Mouse (Mus musculus) ES-Bruce4 (cell line): ENCODE results near the gene Clstn2. TPM values are rescaled to one million over a fixed set of nuclear protein-coding genes. Genes with fewer than 3 reads are reported as not detected.

Source experiments
- H3K27ac ChIP-seq: 2 replicates; pipeline ENCODE4 v1.5.1; 2012; ENCODE audit warnings: low read length, inconsistent platforms; ENCODE audit not compliant: insufficient read depth
- H3K27me3 ChIP-seq: 2 replicates; pipeline ENCODE4 v1.6.1; 2012; ENCODE audit warnings: mild to moderate bottlenecking, low read length, inconsistent platforms; ENCODE audit not compliant: control insufficient read depth, poor library complexity, insufficient read depth, severe bottlenecking
- H3K36me3 ChIP-seq: 2 replicates; pipeline ENCODE4 v1.6.1; 2012; ENCODE audit warnings: inconsistent platforms, mild to moderate bottlenecking, low read length, moderate library complexity; ENCODE audit not compliant: control insufficient read depth, poor library complexity, insufficient read depth, severe bottlenecking
- H3K4me1 ChIP-seq: one replicate; pipeline ENCODE4 v1.8.1; 2011; ENCODE audit warnings: low read length; ENCODE audit not compliant: control insufficient read depth, insufficient read depth
- H3K4me3 ChIP-seq: 2 replicates; pipeline ENCODE4 v1.5.1; 2011; ENCODE audit warnings: low read depth, mild to moderate bottlenecking, low read length
- H3K9ac ChIP-seq: 2 replicates; pipeline ENCODE4 v1.6.1; 2012; ENCODE audit warnings: low read depth, mild to moderate bottlenecking, inconsistent platforms; ENCODE audit not compliant: poor library complexity, severe bottlenecking
- H3K9me3 ChIP-seq: replicated peaks from 2 replicates; pipeline ENCODE4 v1.6.1; 2012; ENCODE audit warnings: mild to moderate bottlenecking, low read length, inconsistent platforms; ENCODE audit not compliant: control insufficient read depth, poor library complexity, insufficient read depth, severe bottlenecking
- CTCF ChIP-seq: IDR thresholded peaks from one replicate; pipeline ENCODE4 v1.8.1; 2011; ENCODE audit warnings: low read depth, low read length
- EP300 ChIP-seq: IDR thresholded peaks from 2 replicates; pipeline ENCODE4 v1.6.1; 2011; ENCODE audit warnings: low read depth, low read length; ENCODE audit not compliant: insufficient read depth
- POLR2A ChIP-seq: IDR thresholded peaks from one replicate; pipeline ENCODE4 v1.8.1; 2011; ENCODE audit warnings: low read length; ENCODE audit not compliant: insufficient read depth
- polyA plus RNA-seq: library from polyadenylated mRNA; stranded (reverse); fragments of >200 nt; gene quantifications from 2 replicates; pipeline ENCODE4 v1.2.4, GENCODE M21; 2011; ENCODE audit warnings: low read depth; ENCODE audit not compliant: missing spikeins, insufficient read depth, insufficient read length

Clstn2 gene
- polyA plus RNA-seq, 1 experiment, result not detected

- H3K9ac ChIP-seq, result no peak overlapping the region
- H3K4me3 ChIP-seq, result no peak overlapping the region
- H3K27me3 ChIP-seq, result no peaks in the 10 kb centered on the region
- TF ChIP-seq EP300 (no peak), CTCF (no peak), POLR2A (no peak)
- no peaks in the 10 kb centered on the region for H3K9me3 ChIP-seq
- no peak overlapping the region for H3K27ac ChIP-seq
- no peaks in the 10 kb centered on the region for H3K4me1 ChIP-seq
- no peaks in the 10 kb centered on the region for H3K36me3 ChIP-seq
These were observed 336.2 kb downstream of the Clstn2 start for GRCm38 (mm10) chr9:97696655-97697235.

DNA sequence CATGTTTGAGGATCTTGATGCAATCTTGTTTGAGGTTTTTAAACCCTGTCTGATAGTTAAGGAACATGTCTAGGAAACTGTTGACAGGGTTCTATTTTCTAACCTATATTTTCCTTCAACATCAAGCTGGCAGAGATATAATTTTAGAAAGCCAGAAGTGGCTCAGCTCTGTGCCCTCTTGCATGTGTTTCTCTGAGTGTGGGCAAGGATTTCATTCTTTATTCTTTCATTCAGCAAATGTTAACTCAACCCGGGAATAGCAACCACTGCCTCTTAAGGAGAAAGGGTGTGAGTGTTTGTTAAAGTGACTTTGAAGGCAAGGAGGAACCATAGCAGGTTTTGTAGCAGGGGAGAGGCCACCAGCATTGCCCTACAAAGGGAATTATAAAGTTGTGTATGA lies 337.7 kb downstream of the Clstn2 start:
- Histone ChIP-seq H3K27ac (no peak overlapping the region), H3K4me1 (no peaks in the 10 kb centered on the region), H3K9me3 (no peaks in the 10 kb centered on the region), H3K9ac (no peak overlapping the region), H3K36me3 (no peaks in the 10 kb centered on the region), H3K27me3 (no peaks in the 10 kb centered on the region), H3K4me3 (no peak overlapping the region)
- TF ChIP-seq CTCF (no peak), POLR2A (no peak), EP300 (no peak)

GRCm38 (mm10) chr9:97686826-97687425 lies 346.1 kb downstream of the Clstn2 start:
- Histone ChIP-seq H3K9me3 (no peaks in the 10 kb centered on the region), H3K36me3 (no peaks in the 10 kb centered on the region), H3K4me3 (no peak overlapping the region), H3K9ac (no peak overlapping the region), H3K27me3 (no peaks in the 10 kb centered on the region), H3K4me1 (no peaks in the 10 kb centered on the region), H3K27ac (no peak overlapping the region)
- no peak for TF ChIP-seq POLR2A

DNA sequence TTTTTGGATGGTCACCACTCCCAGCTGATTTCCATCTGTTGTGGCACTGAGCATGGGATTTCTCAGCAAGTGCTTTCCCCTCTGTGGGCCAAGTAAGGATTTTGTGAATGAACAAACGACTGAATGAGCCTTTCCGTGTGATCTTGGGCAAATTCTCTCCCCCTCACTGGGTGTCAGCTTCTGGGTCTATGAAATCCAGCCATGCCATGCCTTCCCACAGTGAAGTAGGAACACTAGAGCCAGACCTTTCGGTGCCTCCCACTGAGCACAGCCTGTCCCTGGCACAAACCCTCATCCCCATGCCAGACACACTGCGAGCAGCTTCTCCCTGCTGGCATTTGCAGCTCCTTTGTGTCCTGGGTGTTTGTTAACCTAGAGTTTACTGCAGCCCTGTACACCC lies 347.3 kb downstream of the Clstn2 start:
- Histone ChIP-seq H3K4me3 (no peak overlapping the region), H3K9ac (no peak overlapping the region), H3K9me3 (no peaks in the 10 kb centered on the region), H3K4me1 (no peaks in the 10 kb centered on the region), H3K36me3 (no peaks in the 10 kb centered on the region), H3K27me3 (no peaks in the 10 kb centered on the region), H3K27ac (no peak overlapping the region)
- TF ChIP-seq CTCF (no peak), POLR2A (no peak), EP300 (no peak)

GRCm38 (mm10) chr9:97679878-97680277 lies 353.1 kb downstream of the Clstn2 start:
- no peak overlapping the region for H3K4me3 ChIP-seq
- no peak for TF ChIP-seq EP300
- TF ChIP-seq CTCF, result no peak
- no peak for TF ChIP-seq POLR2A
- no peaks in the 10 kb centered on the region for H3K27me3 ChIP-seq

GRCm38 (mm10) chr9:97679106-97679505 lies 353.9 kb downstream of the Clstn2 start:
- TF ChIP-seq POLR2A (no peak), EP300 (no peak), CTCF (no peak)
- Histone ChIP-seq H3K4me1 (no peaks in the 10 kb centered on the region), H3K9me3 (no peaks in the 10 kb centered on the region), H3K27me3 (no peaks in the 10 kb centered on the region), H3K4me3 (no peak overlapping the region), H3K9ac (no peak overlapping the region), H3K27ac (no peak overlapping the region), H3K36me3 (no peaks in the 10 kb centered on the region)

More at GRCm38 (mm10) chr9:97679878-97680277, 353.1 kb downstream of the Clstn2 start:
- H3K36me3 ChIP-seq, result no peaks in the 10 kb centered on the region
- no peak overlapping the region for H3K9ac ChIP-seq
- H3K27ac ChIP-seq, result no peak overlapping the region
- no peaks in the 10 kb centered on the region for H3K4me1 ChIP-seq
- H3K9me3 ChIP-seq, result no peaks in the 10 kb centered on the region
